Mouse (Mus musculus): ENCODE data around the gene 9930104L06Rik. TPM values are rescaled to one million over a fixed set of nuclear protein-coding genes. Genes with fewer than 3 reads are reported as not detected.

9930104L06Rik gene
- polyA plus RNA-seq, 1 experiment: 7.1 TPM

GRCm38 (mm10) chr4:124959062-124959461 lies 22.2 kb downstream of the 9930104L06Rik start:
- WGBS: 58% methylated on average over 11 of the region's 11 CpGs
- TF ChIP-seq CTCF (IDR thresholded peaks at IDR 0.05; ENCODE audit: extremely low read depth, insufficient read length, insufficient replicate concordance, low read depth, low read length): no peak
- TF ChIP-seq POLR2A (IDR thresholded peaks at IDR 0.05; ENCODE audit: low read depth, low read length): no peak
- Histone ChIP-seq H3K36me3 (ENCODE audit: control insufficient read depth, insufficient read depth, low read length) (no peaks in the 10 kb centered on the region), H3K27me3 (ENCODE audit: control insufficient read depth, insufficient read depth, low read length) (no peaks in the 10 kb centered on the region), H3K4me3 (ENCODE audit: low read depth, low read length) (no peak overlapping the region), H3K4me1 (ENCODE audit: control insufficient read depth, insufficient read depth, insufficient read length, low read length) (no peaks in the 10 kb centered on the region), H3K27ac (ENCODE audit: insufficient read depth, low read depth, low read length) (no peak overlapping the region)

DNA sequence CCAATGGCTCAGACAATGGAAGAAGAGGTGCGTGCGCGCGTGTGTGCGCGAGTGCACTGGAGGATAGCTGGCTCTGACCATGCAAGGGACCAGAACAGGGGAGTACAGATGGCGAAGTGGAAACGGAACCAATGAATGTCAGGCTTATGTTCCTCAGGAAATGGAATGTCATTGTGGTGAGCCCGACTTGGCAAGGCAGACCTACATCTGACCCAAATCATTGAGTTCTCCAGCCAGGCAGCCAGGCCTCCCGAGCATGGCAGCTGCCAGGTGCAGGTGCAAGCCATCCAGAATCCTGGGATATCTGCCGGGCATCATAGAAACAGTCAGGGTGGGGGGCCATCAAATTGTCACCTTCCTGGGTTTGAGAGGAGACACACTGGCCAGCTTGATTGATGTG lies 24.1 kb downstream of the 9930104L06Rik start:
- H3K4me1 ChIP-seq (ENCODE audit: control insufficient read depth, insufficient read depth, insufficient read length, low read length): no peaks in the 10 kb centered on the region
- WGBS: 83% methylated on average over 11 of the region's 11 CpGs
- H3K27ac ChIP-seq (ENCODE audit: insufficient read depth, low read depth, low read length): no peak overlapping the region
- no peaks in the 10 kb centered on the region for H3K27me3 ChIP-seq (ENCODE audit: control insufficient read depth, insufficient read depth, low read length)
- TF ChIP-seq POLR2A (IDR thresholded peaks at IDR 0.05; ENCODE audit: low read depth, low read length) (no peak), CTCF (IDR thresholded peaks at IDR 0.05; ENCODE audit: extremely low read depth, insufficient read length, insufficient replicate concordance, low read depth, low read length) (no peak)
- no peak overlapping the region for H3K4me3 ChIP-seq (ENCODE audit: low read depth, low read length)
- H3K36me3 ChIP-seq (ENCODE audit: control insufficient read depth, insufficient read depth, low read length): no peaks in the 10 kb centered on the region

DNA sequence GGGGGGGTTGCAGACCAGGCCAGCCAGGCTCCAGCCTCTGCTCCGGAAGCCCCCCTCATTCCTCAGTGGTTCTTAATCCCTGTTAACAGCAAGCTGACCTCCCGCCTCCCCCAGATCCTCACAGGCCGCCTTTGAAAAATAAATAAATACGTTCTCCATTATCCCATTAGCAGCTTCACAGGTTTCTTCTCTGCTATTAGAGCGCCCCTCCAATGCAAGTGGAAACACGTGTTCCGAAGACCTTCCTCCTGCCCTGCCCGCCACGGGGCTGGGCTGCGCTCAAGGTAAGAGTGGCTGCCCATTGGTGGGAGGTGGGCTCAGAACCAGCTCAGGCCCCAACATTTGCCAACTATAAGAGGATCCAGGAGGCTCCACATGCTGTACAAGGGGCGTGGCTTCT lies 25.7 kb downstream of the 9930104L06Rik start:
- H3K4me3 ChIP-seq (ENCODE audit: low read depth, low read length): no peak overlapping the region
- no peaks in the 10 kb centered on the region for H3K4me1 ChIP-seq (ENCODE audit: control insufficient read depth, insufficient read depth, insufficient read length, low read length)
- H3K36me3 ChIP-seq (ENCODE audit: control insufficient read depth, insufficient read depth, low read length): no peaks in the 10 kb centered on the region
- no peak overlapping the region for H3K27ac ChIP-seq (ENCODE audit: insufficient read depth, low read depth, low read length)
- no peak for TF ChIP-seq CTCF (IDR thresholded peaks at IDR 0.05; ENCODE audit: extremely low read depth, insufficient read length, insufficient replicate concordance, low read depth, low read length)
- WGBS: 43% methylated on average over 11 of the region's 11 CpGs
- no peaks in the 10 kb centered on the region for H3K27me3 ChIP-seq (ENCODE audit: control insufficient read depth, insufficient read depth, low read length)

- 36% methylated on average over 8 of the region's 8 CpGs for WGBS
- Histone ChIP-seq H3K27me3 (ENCODE audit: control insufficient read depth, insufficient read depth, low read length) (no peaks in the 10 kb centered on the region), H3K4me1 (ENCODE audit: control insufficient read depth, insufficient read depth, insufficient read length, low read length) (no peaks in the 10 kb centered on the region), H3K36me3 (ENCODE audit: control insufficient read depth, insufficient read depth, low read length) (no peaks in the 10 kb centered on the region), H3K27ac (ENCODE audit: insufficient read depth, low read depth, low read length) (no peak overlapping the region), H3K4me3 (ENCODE audit: low read depth, low read length) (no peak overlapping the region)
- no peak for TF ChIP-seq POLR2A (IDR thresholded peaks at IDR 0.05; ENCODE audit: low read depth, low read length)
- no peak for TF ChIP-seq CTCF (IDR thresholded peaks at IDR 0.05; ENCODE audit: extremely low read depth, insufficient read length, insufficient replicate concordance, low read depth, low read length)
These were observed 28.2 kb downstream of the 9930104L06Rik start for GRCm38 (mm10) chr4:124964912-124965599.

DNA sequence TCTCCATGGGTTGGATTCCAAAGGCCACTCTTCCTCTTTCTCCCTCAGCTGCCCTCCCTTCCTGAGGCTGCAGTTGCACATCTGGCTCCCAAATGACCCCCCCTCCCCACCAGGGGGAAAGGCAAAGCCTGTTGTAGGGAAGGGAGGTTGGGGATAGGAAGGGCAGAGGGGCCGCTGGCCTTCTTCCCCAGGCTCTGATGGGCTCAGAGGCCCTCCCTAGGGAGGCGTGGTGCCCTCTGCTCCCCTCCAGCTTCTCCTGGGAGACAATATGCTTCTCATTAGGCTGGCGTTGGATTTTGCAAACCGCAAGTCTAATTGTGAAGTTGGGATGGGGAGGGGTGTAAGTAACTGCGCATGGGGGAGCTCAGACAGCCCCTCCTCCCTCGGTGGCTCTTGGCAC lies 31.9 kb downstream of the 9930104L06Rik start:
- Histone ChIP-seq H3K4me3 (ENCODE audit: low read depth, low read length) (no peak overlapping the region), H3K4me1 (ENCODE audit: control insufficient read depth, insufficient read depth, insufficient read length, low read length) (no peaks in the 10 kb centered on the region), H3K27ac (ENCODE audit: insufficient read depth, low read depth, low read length) (no peak overlapping the region), H3K27me3 (ENCODE audit: control insufficient read depth, insufficient read depth, low read length) (no peaks in the 10 kb centered on the region), H3K36me3 (ENCODE audit: control insufficient read depth, insufficient read depth, low read length) (no peaks in the 10 kb centered on the region)
- no peak for TF ChIP-seq CTCF (IDR thresholded peaks at IDR 0.05; ENCODE audit: extremely low read depth, insufficient read length, insufficient replicate concordance, low read depth, low read length)
- no peak for TF ChIP-seq POLR2A (IDR thresholded peaks at IDR 0.05; ENCODE audit: low read depth, low read length)
- WGBS: 68% methylated on average over 6 of the region's 6 CpGs

DNA sequence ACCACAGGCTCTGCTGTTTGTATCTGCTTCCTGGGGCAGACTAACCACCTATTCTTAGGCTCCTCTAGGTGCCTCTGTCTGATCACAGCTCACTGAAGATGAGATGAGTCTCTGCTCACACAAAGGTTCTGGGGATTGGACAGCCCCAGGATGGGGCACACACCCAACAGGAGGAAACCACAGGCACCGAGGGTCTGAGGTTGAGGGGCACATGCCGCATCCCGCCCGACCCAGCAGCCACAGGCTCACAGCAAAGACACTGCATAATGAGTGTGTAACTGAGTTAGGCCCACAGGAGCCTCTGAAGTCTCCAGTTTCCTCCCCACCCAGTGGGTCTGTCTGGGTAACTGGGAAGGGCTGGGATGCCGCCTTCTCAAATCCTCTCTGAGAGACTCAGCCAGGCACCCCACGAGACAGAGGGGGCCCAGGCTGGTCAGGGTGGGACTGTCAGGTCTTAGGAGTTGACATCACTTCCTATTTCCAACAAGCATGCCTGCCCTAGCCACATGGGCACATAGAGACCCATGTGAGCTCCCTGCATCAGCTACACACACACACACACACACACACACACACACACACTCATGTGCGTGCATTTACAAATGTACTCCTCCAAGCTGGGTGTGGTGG lies 32.5 kb downstream of the 9930104L06Rik start:
- 71% methylated on average over 7 of the region's 7 CpGs for WGBS
- no peak overlapping the region for H3K4me3 ChIP-seq (ENCODE audit: low read depth, low read length)
- no peak overlapping the region for H3K27ac ChIP-seq (ENCODE audit: insufficient read depth, low read depth, low read length)
- TF ChIP-seq POLR2A (IDR thresholded peaks at IDR 0.05; ENCODE audit: low read depth, low read length) (no peak), CTCF (IDR thresholded peaks at IDR 0.05; ENCODE audit: extremely low read depth, insufficient read length, insufficient replicate concordance, low read depth, low read length) (no peak)
- no peaks in the 10 kb centered on the region for H3K4me1 ChIP-seq (ENCODE audit: control insufficient read depth, insufficient read depth, insufficient read length, low read length)
- no peaks in the 10 kb centered on the region for H3K27me3 ChIP-seq (ENCODE audit: control insufficient read depth, insufficient read depth, low read length)
- H3K36me3 ChIP-seq (ENCODE audit: control insufficient read depth, insufficient read depth, low read length): no peaks in the 10 kb centered on the region

DNA sequence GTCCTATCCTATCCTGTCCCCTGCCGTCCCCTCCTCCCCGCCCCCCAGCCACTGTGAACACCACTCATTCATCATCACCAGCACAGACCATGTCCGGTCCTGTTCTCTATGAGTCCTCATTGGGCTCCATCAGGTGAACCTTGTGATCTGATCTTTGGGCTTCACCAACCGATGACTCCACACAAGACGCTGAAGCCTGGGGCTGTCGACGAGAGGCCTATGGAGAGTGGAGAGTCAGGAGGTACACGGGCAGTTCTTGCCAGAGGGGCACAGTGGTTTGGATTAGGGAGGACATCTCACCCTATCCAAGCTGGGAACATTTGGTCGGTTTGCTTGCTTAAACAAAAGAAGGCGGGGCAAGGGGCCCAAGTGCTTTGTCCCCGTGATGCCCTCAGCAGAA lies 33.3 kb downstream of the 9930104L06Rik start:
- 64% methylated on average over 11 of the region's 11 CpGs for WGBS
- no peaks in the 10 kb centered on the region for H3K36me3 ChIP-seq (ENCODE audit: control insufficient read depth, insufficient read depth, low read length)
- H3K27ac ChIP-seq (ENCODE audit: insufficient read depth, low read depth, low read length): no peak overlapping the region
- H3K27me3 ChIP-seq (ENCODE audit: control insufficient read depth, insufficient read depth, low read length): no peaks in the 10 kb centered on the region
- H3K4me3 ChIP-seq (ENCODE audit: low read depth, low read length): no peak overlapping the region
- no peak for TF ChIP-seq POLR2A (IDR thresholded peaks at IDR 0.05; ENCODE audit: low read depth, low read length)
- no peak for TF ChIP-seq CTCF (IDR thresholded peaks at IDR 0.05; ENCODE audit: extremely low read depth, insufficient read length, insufficient replicate concordance, low read depth, low read length)
- no peaks in the 10 kb centered on the region for H3K4me1 ChIP-seq (ENCODE audit: control insufficient read depth, insufficient read depth, insufficient read length, low read length)
